Mouse (Mus musculus) spleen, postnatal 14 days (tissue): Measurements from ENCODE around the gene Actb.
A peak's percentile ranks its signal among the peaks of the same experiment; 100 is the strongest.
"Not testable (repeated sequence)": the region's sequence is repeated elsewhere in the genome, so short reads cannot be mapped to it uniquely, and the experiment has no call there.

ENCODE experiments used
- DNase-seq, 2 experiments: peaks; one replicate each; pipeline ENCODE4 v3.0.0; 2021 to 2022; ENCODE audit warnings: low spot score in 2 of 2

The Actb gene

DNA sequence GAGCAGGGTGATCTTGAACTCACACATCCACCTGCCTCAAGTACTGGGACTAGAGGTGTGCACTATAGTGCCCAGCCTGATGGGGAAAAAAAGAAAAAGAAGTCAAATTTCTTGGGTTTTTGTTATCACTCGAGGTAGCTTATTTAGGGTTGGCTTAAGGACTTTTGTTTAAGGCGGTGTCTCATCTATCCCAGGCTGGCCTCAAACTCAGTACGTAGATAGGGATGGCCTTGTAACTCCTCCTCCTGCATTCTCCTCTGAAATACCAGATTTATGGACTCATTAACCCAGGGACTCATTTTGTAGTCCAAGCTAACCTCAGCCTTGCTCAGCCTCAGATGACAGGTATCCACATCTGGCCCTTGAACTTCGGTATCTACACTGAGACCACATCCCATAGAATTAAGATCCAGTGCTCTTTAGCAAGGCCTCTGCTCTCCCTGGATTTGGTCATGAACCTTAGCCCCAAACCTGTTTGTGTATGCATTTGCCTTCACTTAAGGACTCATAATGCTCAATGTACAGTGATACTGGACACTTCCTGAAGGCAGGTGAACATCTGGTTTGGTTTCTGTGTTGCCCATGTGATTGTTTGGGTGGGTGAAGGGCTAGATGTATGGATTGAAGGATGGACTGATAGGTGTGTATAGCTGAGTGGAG lies 4.6 kb downstream of the Actb start:
- no peak for DNase-seq

DNA sequence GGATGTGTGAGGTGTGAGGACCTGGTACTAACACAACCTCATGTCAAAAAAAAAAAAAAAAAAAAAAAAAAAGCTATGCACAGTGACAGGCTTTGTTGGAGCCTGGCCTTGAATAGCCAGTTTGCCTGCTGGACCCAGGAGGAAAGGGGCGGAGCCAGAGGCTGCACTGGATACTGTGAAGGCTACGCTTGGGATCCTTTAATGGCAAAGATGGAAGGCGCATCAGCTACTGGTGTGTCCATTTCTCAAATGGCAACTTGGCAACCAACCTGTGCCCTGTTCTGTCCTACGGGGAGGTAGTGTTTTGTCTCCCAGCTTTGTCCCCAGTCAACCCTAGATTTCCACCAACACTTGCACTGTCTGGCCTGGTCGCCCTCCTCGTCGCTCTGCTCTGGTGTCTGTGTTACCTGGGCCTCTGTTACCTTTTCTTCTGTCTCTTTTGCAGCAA lies 5.2 kb downstream of the Actb start:
- no peak for DNase-seq

DNA sequence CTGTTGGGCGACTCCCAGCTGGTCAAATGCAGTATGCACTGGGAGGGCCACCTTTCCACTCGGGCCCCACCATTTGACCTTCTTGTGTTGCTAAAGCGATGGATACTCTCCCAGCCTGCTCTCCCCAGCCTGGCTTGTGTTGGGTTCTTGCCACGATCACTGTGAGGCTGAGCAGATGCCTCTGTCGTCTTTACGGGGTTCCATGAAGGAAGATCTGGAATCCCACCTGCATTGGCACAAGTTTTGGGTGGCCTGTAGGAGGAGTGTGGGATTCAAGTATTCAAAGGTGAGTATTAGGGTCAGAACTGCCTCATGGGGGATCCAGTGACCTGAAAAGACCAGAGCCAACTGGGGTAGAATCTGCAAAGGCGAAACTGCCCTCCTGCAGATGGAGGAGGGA lies 5.9 kb downstream of the Actb start:
- no peak for DNase-seq

DNA sequence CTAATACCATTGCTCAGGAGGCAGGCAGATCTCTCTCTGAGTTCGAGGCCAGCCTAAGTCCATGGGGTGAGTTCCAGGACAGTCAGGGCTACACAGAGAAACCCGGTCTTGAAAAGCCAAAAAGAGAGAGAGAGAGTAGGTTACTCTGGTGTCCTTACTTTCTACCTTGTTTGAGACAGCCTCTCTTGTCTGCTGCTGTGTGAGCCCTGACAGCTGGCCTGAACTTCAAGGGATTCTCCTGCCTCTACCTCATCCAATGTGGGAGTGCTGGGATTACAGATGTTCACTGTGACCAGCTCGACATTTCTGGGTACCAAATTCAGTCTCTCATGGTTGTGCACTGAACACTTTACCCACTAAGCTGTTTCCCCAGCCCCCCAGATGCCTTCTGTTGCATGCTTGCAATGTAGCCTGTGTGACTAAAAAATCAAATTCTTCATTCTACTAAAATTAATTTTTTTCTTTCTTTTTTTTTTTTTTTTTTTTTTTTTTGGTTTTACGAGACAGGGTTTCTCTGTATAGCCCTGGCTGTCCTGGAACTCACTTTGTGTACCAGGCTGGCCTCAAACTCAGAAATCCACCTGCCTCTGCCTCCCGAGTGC lies 6.5 kb downstream of the Actb start:
- no peak for DNase-seq

DNA sequence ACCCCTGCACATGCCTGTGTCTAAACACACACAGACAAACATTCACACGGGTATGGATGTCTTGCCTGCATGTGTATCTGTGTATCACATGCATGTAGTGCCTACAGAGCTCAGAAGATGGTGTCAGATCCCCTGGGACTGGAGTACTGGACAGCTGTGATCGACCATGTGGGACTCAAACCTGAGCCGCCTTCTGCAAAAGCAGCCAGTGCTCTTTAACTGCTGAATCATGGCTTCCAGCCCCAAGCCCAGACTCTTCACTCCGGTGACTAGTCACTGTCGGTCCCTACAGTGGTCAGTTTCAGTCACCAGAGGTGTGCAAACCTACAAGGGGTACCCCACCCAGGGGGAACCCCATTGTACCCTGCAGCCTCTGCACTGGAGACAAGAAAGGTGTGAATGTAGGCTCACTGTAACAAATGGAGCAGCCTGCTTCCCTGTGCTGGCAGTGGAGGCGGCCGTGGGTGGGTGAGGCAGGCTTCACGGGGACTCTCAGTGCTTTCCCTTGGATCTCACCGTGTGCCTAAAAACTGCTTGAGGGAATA lies 7.4 kb downstream of the Actb start:
- DNase-seq, result no peak

DNA sequence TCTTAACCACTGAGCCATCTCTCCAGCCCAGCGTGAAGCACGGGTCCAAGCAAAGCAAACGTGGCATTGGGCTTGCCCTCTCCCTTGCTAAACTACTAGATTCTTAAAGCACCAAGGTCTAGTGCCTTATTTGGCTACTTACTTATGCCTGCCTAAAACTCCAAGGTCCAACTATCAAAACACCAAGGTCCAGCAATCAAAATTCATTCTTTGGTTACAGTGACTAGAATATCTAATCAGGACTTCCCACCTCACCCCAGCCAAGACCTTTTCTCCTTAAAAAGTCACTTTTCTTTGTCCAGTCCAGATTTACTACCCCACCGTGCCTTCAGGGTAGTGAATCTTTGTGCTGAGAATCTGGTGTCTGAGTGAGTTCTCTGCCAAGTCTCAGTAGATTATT lies 8.2 kb downstream of the Actb start:
- no peak for DNase-seq

DNA sequence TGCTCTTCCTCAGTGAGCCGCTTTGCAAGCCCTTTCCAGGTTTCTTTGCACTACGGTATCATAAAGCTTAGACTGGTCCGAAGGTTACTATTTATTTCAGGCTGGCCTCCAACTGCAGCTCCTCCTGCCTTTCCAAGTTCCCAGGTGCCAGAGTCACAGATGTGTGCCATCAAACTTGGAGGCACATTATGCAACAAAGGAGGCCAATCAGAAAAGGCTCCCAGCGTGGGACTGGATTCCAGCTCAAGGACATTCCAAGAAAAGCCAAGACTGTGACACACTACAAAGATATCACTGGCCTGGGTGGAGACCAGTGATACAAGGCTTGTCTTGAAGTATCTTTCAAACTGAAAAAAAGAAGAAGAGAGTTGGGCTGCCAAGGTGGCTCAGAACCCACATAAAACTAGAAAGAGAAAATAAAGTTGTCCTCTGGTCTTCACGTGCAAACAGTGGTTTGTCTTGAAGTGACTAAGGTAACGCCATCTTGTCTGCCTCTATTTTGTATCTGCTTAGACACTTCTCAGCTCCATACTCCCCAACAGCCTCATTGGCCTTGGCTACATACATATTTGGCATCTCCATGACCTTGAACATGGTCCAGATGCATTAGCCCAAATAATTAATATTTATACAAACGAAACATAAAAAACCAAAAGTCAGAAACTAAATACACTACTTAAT lies 8.8 kb downstream of the Actb start:
- DNase-seq, result no peak

DNA sequence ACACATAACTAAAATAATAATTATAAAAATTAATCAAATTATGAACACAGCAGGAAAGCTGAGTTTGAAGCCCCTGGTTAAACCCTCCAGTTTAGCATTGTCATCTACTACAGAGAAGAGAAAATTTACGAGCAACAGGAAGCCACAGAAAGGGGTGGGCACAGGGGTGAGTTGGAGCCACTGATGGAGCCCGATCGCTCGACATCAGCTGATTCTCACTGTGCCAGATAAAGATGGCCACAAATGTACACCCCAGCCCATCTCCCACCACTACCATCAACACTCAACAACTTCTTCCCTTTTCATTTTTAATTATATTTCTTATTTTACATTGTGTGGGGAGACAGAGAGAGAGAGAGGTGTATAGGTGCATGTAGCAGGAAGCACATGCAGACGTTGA lies 9.8 kb downstream of the Actb start:
- DNase-seq, result no peak

DNA sequence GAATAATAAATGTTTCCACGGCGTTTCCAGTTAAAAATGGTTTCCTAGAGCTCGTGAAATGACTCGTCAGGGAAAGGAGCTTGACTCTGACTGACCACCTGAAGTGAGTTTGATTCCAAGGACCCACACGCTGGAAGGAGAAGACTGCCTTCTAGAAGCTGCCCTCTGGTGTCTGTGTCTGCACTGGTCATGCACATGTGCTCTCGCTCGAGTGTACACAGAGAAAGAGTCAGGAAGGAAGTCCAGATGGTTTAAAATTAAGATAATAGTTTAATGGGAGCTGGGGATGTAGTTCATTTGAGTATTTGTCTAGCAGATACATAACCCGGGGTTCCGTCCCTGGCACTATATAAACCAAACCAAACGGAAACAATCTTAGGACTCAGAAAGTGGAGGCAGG lies 10.4 kb downstream of the Actb start:
- no peak for DNase-seq

DNA sequence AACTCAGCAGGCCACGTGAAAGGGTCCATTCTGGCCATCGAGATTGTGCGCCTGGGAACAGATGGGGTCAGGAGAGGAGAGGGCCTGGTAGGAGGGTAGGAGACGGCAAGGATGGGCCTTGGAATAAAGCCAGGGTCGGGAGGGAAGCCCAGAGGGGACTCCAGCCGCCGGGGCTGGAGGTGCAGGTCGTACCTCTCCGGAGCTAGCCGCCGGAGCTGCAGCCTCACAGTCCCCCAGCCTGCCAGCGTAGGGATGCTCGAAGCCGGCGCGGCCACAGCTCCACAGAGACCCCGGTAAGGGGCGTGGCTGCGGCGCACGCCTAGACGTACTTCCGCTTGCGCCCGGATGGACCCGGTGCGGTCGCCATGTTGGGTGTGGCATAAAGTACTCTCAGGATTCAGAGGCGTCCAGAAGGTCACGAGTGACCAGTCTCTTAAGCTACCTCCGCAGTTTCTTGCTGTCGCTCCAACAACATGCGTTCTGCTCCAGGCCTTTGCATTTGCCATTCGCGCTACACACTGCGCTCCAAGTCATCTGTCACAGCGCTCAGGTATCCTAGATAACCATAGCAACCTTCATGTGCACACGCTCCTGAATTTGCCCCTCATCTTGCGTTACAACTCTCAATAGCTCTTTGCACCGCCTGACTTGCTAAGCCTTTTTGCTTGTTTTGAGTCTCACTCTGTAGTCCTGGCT lies 11.5 kb downstream of the Actb start, which contains the start of gene Fbxl18:
TSS of gene Fbxl18 (minus strand) at position 504 of the 696 bp plus-strand sequence.
- DNase-seq, result peak; percentile 80 to 85

DNA sequence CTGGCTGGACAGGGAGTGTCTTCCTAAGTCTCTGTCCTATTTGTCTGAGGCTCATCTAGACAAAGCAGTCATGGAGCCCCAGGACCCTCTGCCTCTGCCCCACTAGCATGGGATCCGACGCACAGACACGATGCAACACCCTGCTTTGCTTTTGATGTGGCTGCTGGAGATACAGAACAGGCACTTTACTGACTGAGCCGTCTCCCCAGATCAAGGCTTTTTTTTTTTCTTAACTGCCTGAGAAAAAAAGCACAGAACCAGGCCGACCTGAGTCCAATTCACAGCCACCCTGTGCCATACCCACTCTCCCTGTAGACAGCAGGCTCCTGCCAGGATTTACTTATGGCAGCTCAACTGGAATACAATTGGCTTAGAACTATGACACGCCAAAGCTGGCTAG lies 15.2 kb downstream of the Actb start:
- no peak for DNase-seq

DNA sequence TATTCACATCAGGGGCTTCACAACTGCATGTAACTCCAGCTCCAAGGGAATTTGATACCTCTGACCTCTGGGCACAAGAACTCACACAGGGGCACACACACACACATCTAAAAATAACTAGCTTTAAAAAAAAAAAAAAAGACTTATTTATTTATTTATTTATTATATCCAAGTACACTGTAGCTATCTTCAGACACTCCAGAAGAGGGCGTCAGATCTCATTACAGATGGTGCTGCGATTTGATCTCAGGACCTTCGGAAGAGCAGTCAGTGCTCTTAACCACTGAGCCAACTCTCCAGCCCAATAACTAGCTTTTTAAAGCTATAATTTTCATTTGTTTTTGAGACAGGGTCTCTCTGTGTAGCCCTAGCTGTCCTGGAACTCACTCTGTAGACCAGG lies 19.0 kb downstream of the Actb start:
- DNase-seq, result not testable (repeated sequence)

DNA sequence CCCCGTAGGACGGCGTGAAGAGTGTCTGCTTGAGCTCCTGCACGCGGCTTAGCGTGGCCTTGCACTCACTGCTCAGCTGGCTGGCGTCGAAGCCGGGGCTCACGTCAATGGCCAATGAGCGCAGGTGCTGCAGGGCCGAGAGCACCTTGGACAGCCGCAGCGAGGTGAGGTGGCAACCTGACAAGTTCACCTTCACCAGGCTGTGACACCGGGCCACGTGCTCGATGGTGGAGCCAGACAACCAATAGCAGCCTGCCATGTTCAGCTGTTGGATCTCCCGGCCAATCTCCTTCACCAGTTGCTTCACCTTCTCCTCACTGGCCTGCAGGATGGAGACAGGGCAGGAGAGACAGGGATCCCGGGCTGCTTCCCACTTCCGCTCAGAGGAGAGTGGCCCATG lies 19.8 kb downstream of the Actb start:
- no peak for DNase-seq

DNA sequence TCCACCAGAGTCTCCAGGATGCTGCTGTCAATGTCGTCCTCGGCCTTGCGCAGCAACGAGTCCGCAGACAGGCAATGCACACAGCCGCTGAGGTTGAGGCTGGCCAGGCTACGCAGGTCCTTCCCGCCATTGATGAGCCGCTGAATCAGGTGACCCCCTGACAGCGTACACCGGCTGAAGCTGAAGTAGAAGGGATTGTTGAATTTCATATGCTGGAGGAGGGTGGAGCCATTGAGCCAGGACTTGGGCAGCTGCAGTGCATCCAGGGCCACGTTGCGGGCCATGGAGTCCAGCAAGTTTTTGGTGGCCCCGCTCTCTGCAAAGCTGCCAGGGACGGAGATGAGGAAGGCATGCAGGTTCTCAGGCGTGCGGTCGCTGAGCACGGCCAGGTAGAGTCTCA lies 20.4 kb downstream of the Actb start:
- DNase-seq, result no peak

DNA sequence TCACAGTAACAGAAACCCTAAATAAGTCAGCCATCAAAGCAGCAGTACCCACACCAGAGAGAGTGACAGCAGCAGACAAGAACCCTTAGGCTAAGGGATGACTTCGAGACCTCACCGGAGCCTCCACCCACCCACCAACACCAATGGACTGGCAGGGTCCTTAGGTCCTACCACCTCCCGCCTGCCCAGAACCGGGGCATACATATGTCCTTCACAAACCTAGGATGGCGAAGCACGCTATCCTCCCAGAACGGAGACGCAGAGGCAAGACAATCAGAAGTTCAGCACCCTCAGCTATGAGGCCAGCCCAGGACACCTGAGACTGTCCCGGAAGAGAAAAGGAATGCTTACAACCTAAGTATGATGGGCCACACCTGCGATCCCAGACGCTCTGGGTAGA lies 24.1 kb downstream of the Actb start:
- no peak for DNase-seq

DNA sequence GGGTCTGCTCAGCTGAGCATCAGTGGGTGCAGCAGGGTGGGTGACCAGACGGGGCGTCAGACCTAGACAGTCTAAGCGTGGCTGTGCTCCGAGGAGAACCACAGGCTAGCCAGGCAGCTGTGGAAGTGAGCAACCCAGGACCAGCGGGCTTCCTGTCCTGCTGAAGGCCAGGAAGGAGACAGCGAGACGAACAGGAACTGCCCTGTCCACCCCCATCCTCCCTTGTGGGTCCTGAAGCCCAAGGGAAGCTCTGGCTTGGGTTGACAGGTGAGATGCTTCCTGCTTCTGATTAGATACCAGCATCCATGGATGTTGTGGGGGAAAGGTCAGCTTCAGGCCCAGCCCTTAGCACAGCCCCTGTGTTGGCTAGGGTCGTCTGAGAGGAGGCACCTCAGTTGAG lies 24.6 kb downstream of the Actb start:
- no peak for DNase-seq

DNA sequence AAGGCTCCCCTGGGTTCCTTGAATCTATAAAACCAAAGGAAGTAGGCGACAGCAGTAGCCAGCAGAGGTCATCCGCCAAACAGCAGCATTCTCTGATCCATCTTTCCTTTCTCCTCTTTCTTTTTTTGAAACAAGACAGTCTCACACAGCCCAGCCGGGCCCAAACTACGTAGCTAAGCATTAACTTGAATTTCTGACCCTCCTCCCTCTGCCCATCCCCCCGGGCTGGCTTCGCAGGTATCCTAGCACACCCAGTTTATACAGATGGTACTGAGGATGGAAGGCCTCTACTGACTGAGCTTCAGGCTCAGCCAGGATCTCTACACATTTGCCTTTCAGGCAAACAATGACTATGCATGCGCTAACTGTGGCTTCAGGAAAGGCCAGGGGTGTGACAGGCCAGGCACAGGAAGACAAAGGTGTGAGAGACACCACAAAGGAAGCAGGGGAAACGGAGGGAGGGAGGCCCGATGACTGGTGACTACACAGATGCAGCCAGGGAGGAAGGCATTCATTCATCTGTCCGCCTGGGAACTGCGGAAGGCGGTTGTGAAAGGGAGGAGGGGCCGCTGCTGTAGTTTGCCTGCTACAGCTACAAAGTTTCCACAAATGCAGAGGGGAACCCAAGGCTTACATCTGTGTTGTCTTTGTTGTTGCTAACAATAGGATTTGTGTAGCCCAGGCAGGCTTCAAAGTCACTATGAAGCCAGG lies 25.6 kb downstream of the Actb start:
- no peak for DNase-seq

DNA sequence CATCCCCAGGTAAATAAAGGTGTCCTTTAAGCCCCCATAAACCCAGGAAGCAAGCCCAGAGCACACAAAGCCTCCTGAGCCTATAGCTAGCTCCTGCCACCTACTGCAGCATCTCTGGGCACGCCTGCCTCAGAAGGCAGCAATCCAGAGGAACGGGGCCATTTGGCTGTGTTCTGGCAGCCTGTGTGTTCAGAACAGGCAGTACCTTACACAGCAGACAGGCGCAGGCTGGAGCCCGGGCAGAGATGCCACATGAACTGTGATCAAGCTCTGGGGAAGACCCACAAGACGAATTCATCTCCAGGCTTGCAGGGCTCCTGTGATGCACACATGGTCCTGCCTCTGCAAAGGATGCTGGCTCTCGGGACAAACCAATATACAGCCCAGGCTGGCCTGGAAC lies 26.3 kb downstream of the Actb start:
- no peak for DNase-seq

DNA sequence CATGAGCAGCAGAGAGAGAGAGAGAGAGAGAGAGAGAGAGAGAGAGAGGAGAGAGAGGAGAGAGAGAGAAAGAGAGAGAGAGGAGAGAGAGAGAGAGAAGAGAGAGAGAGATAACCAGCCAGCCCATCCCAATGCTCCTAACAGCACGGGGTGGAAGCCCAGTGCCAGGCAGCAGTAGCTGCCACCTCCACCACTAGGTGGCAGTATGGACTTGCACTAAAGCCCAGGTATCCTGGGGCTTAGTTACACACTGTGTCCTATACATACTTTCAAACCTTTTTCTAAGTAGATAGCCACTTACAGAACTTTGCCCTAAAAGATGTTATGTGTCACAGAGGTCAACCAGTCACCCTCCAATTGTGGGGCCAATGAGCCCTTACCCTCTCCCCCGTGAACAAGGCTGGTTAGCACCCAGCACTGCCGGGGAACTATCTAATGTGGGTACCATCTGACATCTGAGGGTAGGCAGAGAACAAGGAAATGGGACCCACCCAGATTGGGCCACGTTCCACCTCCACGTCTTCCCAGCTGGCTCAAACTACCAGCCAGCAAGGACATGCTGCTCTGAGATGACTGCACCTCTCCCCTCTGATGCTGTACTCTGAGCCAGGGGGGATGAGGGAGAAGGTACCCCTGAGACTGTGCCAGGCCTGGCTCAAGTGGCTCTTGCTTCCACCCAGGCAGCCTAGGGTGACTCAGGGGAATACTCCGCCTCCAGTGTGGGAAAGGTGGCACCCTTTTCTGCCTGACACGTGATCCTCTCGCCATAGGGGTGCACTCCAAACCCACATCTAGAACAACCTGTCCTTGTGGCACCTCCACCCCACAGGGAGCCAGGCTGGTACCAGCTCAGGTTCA lies 27.0 kb downstream of the Actb start:
- peak; percentile 66 to 83 for DNase-seq

DNA sequence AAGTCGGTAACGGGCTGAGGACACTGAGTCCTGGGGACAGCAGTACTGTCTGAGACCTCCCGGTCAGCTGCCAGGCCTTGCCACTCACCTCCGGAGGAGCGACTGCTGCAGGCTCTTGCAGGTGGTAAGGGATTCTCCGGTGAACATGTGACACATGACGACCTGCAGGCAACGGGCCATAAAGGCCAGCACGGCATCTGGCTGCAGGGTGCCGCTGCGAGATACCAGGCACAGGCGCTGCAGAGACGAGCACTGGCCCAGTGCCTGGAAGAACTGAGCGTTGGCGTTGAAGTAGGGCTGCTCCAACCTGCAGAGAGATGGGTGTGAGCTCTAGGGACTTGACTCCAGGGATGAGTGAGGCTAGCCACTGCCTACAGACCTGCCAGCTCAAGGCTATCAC lies 28.0 kb downstream of the Actb start:
- DNase-seq, result no peak
